Mouse (Mus musculus) neural tube, embryonic 13.5 days (tissue): ENCODE results near the gene Usp49. TPM values are rescaled to one million over a fixed set of nuclear protein-coding genes. Genes with fewer than 3 reads are reported as not detected.

Experiments
- ATAC-seq: fragments of 200-750 bp; cut with Nextera tagmentation; 2 replicates; pipeline ENCODE4 v1.8.0; 2017; ENCODE audit warnings: low read depth, mild to moderate bottlenecking, moderate TSS enrichment, moderate library complexity
- H3K27ac ChIP-seq: fragments of 300-500 bp; sonication (generic); replicated peaks from 2 replicates; pipeline ENCODE4 v1.5.1; 2015; ENCODE audit warnings: moderate library complexity, mild to moderate bottlenecking, inconsistent platforms
- H3K27me3 ChIP-seq: fragments of 300-500 bp; sonication (generic); 2 replicates; pipeline ENCODE4 v1.6.1; 2015; ENCODE audit warnings: mild to moderate bottlenecking, inconsistent platforms
- H3K36me3 ChIP-seq: fragments of 300-500 bp; sonication (generic); 2 replicates; pipeline ENCODE4 v1.6.1; 2015; ENCODE audit warnings: mild to moderate bottlenecking, inconsistent platforms
- H3K4me1 ChIP-seq: fragments of 300-500 bp; sonication (generic); replicated peaks from 2 replicates; pipeline ENCODE4 v1.6.1; 2015; ENCODE audit warnings: inconsistent platforms
- H3K4me2 ChIP-seq: fragments of 300-500 bp; sonication (generic); 2 replicates; pipeline ENCODE4 v1.6.1; 2015; ENCODE audit warnings: inconsistent platforms, mild to moderate bottlenecking, moderate library complexity
- H3K4me3 ChIP-seq: fragments of 300-500 bp; sonication (generic); 2 replicates; pipeline ENCODE4 v1.5.1; 2015; ENCODE audit warnings: mild to moderate bottlenecking, inconsistent platforms
- H3K9ac ChIP-seq: fragments of 300-500 bp; sonication (generic); 2 replicates; pipeline ENCODE4 v1.6.1; 2015; ENCODE audit warnings: moderate library complexity, mild to moderate bottlenecking, inconsistent platforms
- H3K9me3 ChIP-seq: fragments of 300-500 bp; sonication (generic); 2 replicates; pipeline ENCODE4 v1.6.1; 2016; ENCODE audit warnings: inconsistent platforms
- WGBS: fragments of 180-500 bp; shearing (Covaris S2); methylation state at CpG from one replicate; pipeline ENCODE4 v1.1.7; 2015; 5-methylcytosine and 5-hydroxymethylcytosine counted together
- polyA plus RNA-seq: library from polyadenylated mRNA; unstranded; fragments of >200 nt; fragmentation: Nextera tagmentation; extraction: Ambion mirVana; gene quantifications from 2 replicates; pipeline ENCODE4 v1.2.1, GENCODE M21; 2015

The Usp49 gene
- 8.2 and 10.6 TPM in 2 replicates for polyA plus RNA-seq

DNA sequence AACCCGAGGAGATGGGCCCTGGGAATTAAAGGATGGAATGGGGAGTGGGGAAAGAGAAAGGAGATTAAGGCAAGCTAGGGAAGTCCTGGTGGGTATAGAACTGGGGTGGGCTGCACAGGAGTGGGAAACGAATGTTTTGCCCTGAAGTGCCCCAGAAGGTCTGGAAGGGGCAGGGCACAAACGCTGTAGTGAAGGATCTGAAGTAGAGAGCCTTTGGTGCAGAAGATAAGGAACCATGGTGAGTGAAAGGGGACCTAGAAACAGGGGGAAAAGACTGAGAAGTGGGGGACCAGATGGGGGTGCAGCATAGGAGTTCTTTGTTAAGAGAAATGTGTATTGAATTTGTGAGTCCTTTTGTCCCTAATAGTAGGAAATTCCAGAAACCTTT, at the start of gene Usp49:
Gene Usp49, plus strand, starts transcription at position 13 of the 388 bp plus-strand sequence.
- peak within 1 kb of the TSS; percentile 95 for H3K27ac ChIP-seq
- peak within 1 kb of the TSS; percentile 83 for H3K9ac ChIP-seq
- H3K4me2 ChIP-seq: peak within 1 kb of the TSS; percentile 77
- ATAC-seq: no peak
- H3K9me3 ChIP-seq: no peaks in the 10 kb centered on the region
- peak within 1 kb of the TSS; percentile 60 for H3K4me3 ChIP-seq
- peaks cover 9% of the 10 kb centered on the region; the same call in 1 of the 2 replicates for H3K36me3 ChIP-seq
- H3K27me3 ChIP-seq: no peaks in the 10 kb centered on the region
- 1% methylated on average over 3 of the region's 3 CpGs for WGBS
- H3K4me1 ChIP-seq: peaks cover 44% of the 10 kb centered on the region

DNA sequence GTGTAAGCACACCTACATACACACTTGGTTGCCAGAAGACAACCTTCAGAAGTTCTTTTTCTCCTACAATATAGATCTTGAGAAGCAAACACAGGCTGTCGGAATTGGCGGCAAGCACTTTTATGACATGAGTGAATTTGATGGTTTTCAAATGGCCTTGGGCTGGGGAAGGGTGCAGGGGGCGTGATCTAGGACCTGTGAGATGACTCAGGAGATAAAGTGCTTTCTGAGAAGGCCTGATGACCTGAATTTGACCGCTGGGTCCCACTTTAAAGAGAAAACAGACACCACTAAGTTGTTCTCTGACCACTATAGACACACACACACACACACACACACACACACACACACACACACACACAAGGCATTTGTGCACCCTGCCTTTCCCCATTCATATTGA, 49.5 kb upstream of the Usp49 start:
- Histone ChIP-seq H3K4me1 (no peaks in the 10 kb centered on the region), H3K27me3 (no peaks in the 10 kb centered on the region), H3K27ac (no peak overlapping the region), H3K9ac (no peak overlapping the region), H3K36me3 (no peaks in the 10 kb centered on the region), H3K4me3 (no peak overlapping the region), H3K9me3 (no peaks in the 10 kb centered on the region), H3K4me2 (no peak overlapping the region)
- 91% methylated on average over 4 of the region's 4 CpGs for WGBS
- no peak for ATAC-seq

DNA sequence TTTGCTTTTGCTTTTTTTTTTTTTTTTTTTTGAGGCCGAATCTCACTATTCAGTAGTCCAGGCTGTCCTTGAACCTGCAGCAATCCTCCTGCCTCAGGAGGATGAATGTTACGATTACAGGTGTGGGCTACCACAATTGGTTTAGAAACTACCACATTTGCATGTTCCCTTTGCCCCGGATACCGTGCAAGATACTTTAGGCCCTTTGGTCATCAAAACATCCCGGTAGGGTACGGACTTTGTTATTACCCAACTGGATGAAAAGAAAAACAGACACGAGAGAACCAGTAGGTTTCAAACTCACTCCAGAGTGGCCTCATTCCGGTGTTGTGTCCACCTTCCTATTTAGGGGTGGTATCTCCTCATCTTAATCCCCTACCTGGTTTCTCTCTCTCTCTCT, 42.0 kb upstream of the Usp49 start:
- H3K4me2 ChIP-seq: no peak overlapping the region
- H3K27me3 ChIP-seq: no peaks in the 10 kb centered on the region; the same call in 1 of the 2 replicates
- H3K9ac ChIP-seq: no peak overlapping the region
- no peak overlapping the region for H3K4me3 ChIP-seq
- H3K36me3 ChIP-seq: no peaks in the 10 kb centered on the region
- no peak for ATAC-seq
- H3K9me3 ChIP-seq: no peaks in the 10 kb centered on the region
- 0 out of 2 replicates have a peak, but pooled peaks cover 4% of the 10 kb centered on the region for H3K4me1 ChIP-seq
- WGBS: 87% methylated on average over 8 of the region's 8 CpGs
- no peak overlapping the region for H3K27ac ChIP-seq

DNA sequence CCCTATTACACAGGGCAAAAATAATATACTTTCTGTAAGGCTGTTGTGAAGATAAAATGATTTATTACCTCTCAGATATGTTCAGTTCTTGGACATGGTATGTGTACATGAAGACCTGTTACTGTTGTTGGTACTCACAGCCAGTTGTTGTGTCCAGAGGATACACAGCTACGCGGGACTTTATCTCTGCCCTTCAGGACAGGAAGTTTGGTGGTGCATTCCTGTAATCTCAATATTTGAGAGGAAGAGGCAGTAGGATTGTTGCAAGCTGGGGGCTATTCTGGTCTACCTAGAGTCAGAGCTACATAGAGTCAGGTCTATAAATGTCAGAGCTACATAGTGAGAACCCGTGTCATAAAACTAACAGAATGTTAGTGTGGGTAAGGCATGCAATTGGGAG, 39.4 kb upstream of the Usp49 start:
- no peaks in the 10 kb centered on the region for H3K9me3 ChIP-seq
- no peak overlapping the region for H3K9ac ChIP-seq
- peaks cover 29% of the 10 kb centered on the region for H3K4me1 ChIP-seq
- H3K27me3 ChIP-seq: no peaks in the 10 kb centered on the region; the same call in 1 of the 2 replicates
- no peak overlapping the region for H3K4me2 ChIP-seq
- ATAC-seq: no peak
- H3K4me3 ChIP-seq: no peak overlapping the region
- H3K36me3 ChIP-seq: no peaks in the 10 kb centered on the region
- 89% methylated on average over 3 of the region's 3 CpGs for WGBS
- no peak overlapping the region for H3K27ac ChIP-seq

DNA sequence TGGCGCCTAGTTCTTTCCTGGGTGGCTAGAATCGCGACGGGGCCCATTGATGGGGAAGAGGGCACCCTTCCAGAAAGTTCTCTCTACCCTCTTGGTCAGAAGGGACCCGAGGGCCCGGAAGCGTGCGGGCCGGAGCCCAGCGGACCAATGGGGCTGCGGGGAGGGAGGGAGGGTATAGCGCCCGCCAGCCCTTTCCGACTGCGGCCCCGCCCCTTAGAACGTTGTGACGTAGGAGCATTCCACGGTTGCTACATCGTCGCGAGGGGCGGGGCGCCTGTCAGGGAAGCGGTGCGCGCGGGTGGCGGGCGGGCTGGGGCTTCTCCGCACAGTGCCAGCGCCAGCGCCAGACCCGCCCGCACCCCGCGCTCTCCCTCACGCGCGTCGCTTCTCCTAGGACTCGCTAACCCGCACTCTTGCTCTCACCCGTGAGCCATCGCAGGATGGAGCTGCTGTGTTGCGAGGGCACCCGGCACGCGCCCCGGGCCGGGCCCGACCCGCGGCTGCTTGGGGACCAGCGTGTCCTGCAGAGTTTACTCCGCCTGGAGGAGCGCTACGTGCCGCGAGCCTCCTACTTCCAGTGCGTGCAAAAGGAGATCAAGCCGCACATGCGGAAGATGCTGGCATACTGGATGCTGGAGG, 37.2 kb upstream of the Usp49 start:
- Histone ChIP-seq H3K4me1 (peaks cover 48% of the 10 kb centered on the region), H3K9me3 (no peaks in the 10 kb centered on the region)

DNA sequence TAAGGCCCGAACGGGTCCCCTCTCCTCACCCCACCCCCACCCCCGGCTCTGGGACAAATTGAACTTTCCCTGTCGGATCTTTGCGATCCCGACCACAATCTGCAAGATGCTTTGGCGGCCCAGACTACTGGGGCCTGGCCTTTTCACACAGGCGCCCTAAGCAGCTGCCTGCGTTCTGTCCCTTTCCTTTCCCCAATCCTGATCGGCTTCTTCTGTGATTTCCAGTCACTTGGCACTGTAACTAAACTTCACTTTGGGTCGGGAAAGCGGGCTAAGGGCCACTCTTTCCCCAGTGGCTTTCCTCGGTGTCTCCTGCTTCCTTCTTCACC, 36.7 kb upstream of the Usp49 start:
- WGBS: 0% methylated on average over 13 of the region's 13 CpGs
- ATAC-seq: peak; percentile 1; the same call in 1 of the 2 replicates
- Histone ChIP-seq H3K4me3 (peak overlapping the region; percentile 76), H3K9me3 (no peaks in the 10 kb centered on the region), H3K9ac (peak overlapping the region; percentile 81), H3K4me2 (peak overlapping the region; percentile 96), H3K27me3 (no peaks in the 10 kb centered on the region; the same call in 1 of the 2 replicates), H3K36me3 (peaks cover 7% of the 10 kb centered on the region; the same call in 1 of the 2 replicates), H3K27ac (peak overlapping the region; percentile 87), H3K4me1 (peaks cover 48% of the 10 kb centered on the region)

More for the DNA sequence above, 37.2 kb upstream of the Usp49 start:
- Histone ChIP-seq H3K4me2 (peak overlapping the region; percentile 96), H3K27me3 (no peaks in the 10 kb centered on the region; the same call in 1 of the 2 replicates), H3K36me3 (peaks cover 2% of the 10 kb centered on the region; the same call in 1 of the 2 replicates), H3K27ac (peak overlapping the region; percentile 87), H3K4me3 (peak overlapping the region; percentile 76), H3K9ac (peak overlapping the region; percentile 81)
- 1% methylated on average over 62 of the region's 63 CpGs for WGBS
- ATAC-seq: peak; percentile 90

DNA sequence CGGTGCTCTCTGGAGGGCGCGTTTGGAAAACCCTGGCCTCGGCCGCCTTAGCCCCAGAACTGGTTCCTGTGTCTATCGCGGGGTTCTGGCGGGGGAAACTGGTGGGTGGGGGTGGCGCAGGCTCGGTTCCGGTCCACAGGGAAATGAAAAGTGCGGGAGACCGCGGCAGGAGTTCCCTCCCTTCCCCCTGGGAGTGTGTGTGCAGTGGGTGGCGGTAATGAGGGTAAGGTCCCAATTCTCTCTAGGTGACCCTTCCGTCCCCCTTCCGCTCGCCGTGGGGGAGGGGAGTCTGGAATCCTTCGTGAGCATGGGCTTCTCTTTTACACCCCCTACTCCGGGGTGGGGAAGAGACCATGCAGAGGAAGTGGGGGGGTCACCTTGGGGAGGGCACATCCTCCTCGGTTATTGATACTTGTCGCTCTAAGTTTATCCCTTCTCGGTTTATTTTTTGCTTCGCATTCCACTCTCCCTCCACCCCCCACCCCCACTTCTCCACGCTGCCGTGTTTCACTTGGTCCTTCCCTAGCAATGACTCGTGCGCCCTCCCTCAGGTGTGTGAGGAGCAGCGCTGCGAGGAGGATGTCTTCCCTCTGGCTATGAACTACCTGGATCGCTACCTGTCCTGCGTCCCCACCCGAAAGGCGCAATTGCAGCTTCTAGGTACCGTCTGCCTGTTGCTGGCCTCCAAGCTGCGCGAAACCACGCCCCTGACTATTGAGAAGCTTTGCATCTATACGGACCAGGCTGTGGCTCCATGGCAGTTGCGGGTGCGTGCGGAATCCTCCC, 36.1 kb upstream of the Usp49 start:
- peaks cover 48% of the 10 kb centered on the region for H3K4me1 ChIP-seq
- no peaks in the 10 kb centered on the region; the same call in 1 of the 2 replicates for H3K27me3 ChIP-seq
- H3K27ac ChIP-seq: peak overlapping the region; percentile 87
- peak overlapping the region; percentile 96 for H3K4me2 ChIP-seq
- WGBS: under 1% methylated on average over 43 of the region's 43 CpGs
- H3K4me3 ChIP-seq: peak overlapping the region; percentile 76
- peaks cover 11% of the 10 kb centered on the region for H3K36me3 ChIP-seq
- no peaks in the 10 kb centered on the region for H3K9me3 ChIP-seq
- H3K9ac ChIP-seq: peak overlapping the region; percentile 81
- ATAC-seq: no peak

DNA sequence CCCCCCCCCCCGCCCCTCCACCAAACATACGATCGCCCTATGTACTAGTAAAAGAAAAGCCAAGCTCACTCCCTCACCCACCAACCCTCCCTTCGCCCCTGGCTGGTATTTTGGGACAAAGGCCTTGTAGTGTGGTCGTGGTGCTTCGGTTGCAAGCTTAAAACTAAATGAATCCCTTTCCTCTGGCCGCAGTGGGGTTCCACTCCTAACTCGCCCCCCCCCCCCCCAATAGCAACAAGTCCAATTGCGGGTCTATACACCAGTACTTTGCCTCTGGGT, 35.6 kb upstream of the Usp49 start:
- H3K27ac ChIP-seq: peak overlapping the region; percentile 87
- WGBS: 2% methylated on average over 9 of the region's 9 CpGs
- peaks cover 17% of the 10 kb centered on the region for H3K36me3 ChIP-seq
- ATAC-seq: no peak
- H3K27me3 ChIP-seq: no peaks in the 10 kb centered on the region; the same call in 1 of the 2 replicates
- peaks cover 48% of the 10 kb centered on the region for H3K4me1 ChIP-seq
- H3K9me3 ChIP-seq: no peaks in the 10 kb centered on the region
- peak overlapping the region; percentile 81 for H3K9ac ChIP-seq
- H3K4me3 ChIP-seq: peak overlapping the region; percentile 76
- peak overlapping the region; percentile 96 for H3K4me2 ChIP-seq

DNA sequence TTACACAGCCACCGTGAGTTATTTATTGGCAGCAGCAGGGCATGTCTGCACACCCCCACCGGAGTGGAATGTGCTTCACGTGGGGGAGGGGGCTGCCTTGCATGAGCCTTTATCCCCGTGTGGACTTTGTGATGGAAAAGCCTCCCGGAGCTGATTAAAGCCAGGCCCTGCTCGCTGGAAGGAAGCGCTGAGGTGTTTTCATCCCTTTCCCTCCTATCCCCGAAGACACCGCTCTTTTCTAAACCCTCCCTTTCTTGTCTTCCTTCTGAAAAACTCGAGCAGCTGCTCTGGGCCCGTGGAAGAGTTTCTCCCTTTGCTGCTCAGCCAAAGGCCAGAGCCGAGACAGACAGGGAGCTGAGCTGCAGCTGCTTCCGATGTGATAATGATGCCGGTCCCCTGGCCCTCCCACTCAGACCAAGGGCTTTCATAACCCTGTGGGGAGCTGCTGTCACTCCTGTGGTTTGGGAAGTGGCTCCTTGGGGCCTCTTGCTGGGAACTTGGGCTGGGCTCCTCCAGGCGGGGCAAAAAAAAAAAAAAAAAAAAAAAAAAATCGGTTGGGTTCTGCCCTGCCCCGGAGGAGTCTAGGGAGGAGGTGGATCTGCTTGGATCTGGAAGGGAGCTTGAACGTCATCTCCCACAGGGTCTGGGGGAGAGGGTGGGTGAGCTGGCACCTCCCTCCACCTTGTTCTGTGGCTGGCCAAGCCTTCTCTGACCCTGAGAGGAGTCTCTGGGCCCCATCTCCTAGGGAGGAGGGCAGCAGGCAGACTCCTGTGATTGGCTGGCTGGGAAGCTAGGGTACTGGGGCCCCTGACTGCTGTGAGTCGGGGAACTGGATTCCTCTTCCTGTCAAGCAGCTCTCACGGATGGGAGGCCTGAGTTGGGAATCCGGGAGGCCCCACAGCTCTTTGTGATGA, 35.0 kb upstream of the Usp49 start:
- H3K4me1 ChIP-seq: peaks cover 48% of the 10 kb centered on the region
- peak overlapping the region; percentile 81 for H3K9ac ChIP-seq
- no peaks in the 10 kb centered on the region; the same call in 1 of the 2 replicates for H3K27me3 ChIP-seq
- H3K27ac ChIP-seq: peak overlapping the region; percentile 87
- peak overlapping the region; percentile 96 for H3K4me2 ChIP-seq
- H3K36me3 ChIP-seq: peaks cover 23% of the 10 kb centered on the region
- ATAC-seq: peak; percentile 30
- 2% methylated on average over 21 of the region's 21 CpGs for WGBS
- no peaks in the 10 kb centered on the region for H3K9me3 ChIP-seq
- H3K4me3 ChIP-seq: peak overlapping the region; percentile 76

DNA sequence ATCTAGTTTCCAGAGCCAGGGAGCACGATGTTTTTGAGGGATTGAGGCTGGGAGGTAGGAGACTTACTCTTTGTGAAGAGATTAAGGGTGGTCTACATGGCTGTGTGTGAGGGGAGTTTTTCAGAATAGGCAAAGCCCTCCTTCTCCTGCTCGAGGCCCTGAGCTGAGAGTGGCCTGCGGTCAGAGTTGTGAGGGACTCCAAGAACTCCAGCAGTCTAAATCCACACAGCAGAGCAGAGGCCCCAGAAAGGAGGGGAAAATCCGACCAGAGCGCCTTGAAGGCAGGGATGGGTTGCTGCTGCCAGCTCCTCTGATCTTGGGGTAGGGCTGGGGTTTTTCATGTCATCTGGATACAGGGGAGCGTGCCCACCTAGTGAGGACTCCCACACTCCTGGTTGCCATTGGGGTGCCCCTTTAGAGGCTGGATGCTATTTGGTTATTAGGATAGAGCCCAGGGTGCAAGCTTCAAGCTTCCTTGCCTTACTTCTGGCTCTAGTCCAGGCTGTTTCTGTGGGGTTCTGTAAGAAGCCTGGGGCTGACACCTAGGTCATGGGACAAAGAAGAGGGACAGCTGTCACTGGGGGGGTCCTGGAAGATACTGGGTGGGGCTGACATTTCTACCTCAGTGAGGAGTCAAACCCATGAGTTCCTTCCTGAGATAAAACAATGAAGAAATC, 34.2 kb upstream of the Usp49 start:
- H3K27ac ChIP-seq: peak overlapping the region; percentile 87
- peak overlapping the region; percentile 76 for H3K4me3 ChIP-seq
- WGBS: 25% methylated on average over 6 of the region's 6 CpGs
- H3K36me3 ChIP-seq: peaks cover 31% of the 10 kb centered on the region
- ATAC-seq: no peak
- H3K27me3 ChIP-seq: no peaks in the 10 kb centered on the region; the same call in 1 of the 2 replicates
- peaks cover 48% of the 10 kb centered on the region for H3K4me1 ChIP-seq
- peak overlapping the region; percentile 81 for H3K9ac ChIP-seq
- H3K9me3 ChIP-seq: no peaks in the 10 kb centered on the region
- peak overlapping the region; percentile 96 for H3K4me2 ChIP-seq

DNA sequence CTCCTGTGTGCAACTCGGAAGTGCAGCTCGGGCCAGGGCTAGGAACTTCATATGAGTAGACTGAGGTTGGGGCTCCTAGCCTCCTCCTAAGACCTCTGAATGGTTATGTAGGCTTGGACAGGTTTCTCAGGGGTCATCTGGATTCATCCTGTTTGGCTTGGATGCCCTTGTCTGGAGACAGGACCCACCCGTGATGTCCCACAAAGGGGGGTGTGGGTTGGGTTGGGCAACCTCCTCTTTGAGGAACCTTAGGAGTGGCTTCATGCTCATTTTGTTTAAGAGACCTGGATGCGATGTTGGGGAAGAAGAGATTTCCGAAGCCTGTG, 33.7 kb upstream of the Usp49 start:
- 72% methylated on average over 5 of the region's 5 CpGs for WGBS
- peak overlapping the region; percentile 96 for H3K4me2 ChIP-seq
- peaks cover 48% of the 10 kb centered on the region for H3K4me1 ChIP-seq
- H3K9me3 ChIP-seq: no peaks in the 10 kb centered on the region
- peaks cover 36% of the 10 kb centered on the region for H3K36me3 ChIP-seq
- H3K9ac ChIP-seq: peak overlapping the region; percentile 81
- no peaks in the 10 kb centered on the region; the same call in 1 of the 2 replicates for H3K27me3 ChIP-seq
- H3K27ac ChIP-seq: peak overlapping the region; percentile 87; the same call in 1 of the 2 replicates
- ATAC-seq: no peak
- H3K4me3 ChIP-seq: no peak overlapping the region
